Mouse (Mus musculus) kidney, embryonic 16.5 days (tissue): ENCODE data around the gene Pcbp4. TPM values are rescaled to one million over a fixed set of nuclear protein-coding genes. Genes with fewer than 3 reads are reported as not detected.

Experiments used
- polyA plus RNA-seq: library from polyadenylated mRNA; unstranded; fragments of >200 nt; fragmentation: Nextera tagmentation; extraction: Ambion mirVana; gene quantifications from 2 replicates; pipeline ENCODE4 v1.2.1, GENCODE M21; 2015

The Pcbp4 gene
- polyA plus RNA-seq, 1 experiment from 2014 or later, result 119 TPM

Other genes starting within 250 kb of the Pcbp4 start
- 0.07 TPM in 1 of 2 replicates, not detected in the other for gene Tlr9, start 230.7 kb upstream of the Pcbp4 start, polyA plus RNA-seq
- 122 and 128 TPM in 2 replicates for gene Alas1, start 204.6 kb upstream of the Pcbp4 start, polyA plus RNA-seq
- 28.4 and 29.2 TPM in 2 replicates for gene Poc1a, start 172.2 kb upstream of the Pcbp4 start, polyA plus RNA-seq
- gene Dusp7, start 84.7 kb upstream of the Pcbp4 start, polyA plus RNA-seq, result 13.6 and 13.7 TPM in 2 replicates
- gene Rpl29, start 23.8 kb upstream of the Pcbp4 start, polyA plus RNA-seq, result 947 and 1,016 TPM in 2 replicates
- gene Acy1, start 15.0 kb upstream of the Pcbp4 start, polyA plus RNA-seq, result 59.1 and 62.4 TPM in 2 replicates
- gene Abhd14b, start 5.8 kb upstream of the Pcbp4 start, polyA plus RNA-seq, result 45.5 and 48.3 TPM in 2 replicates
- gene Abhd14a, start 5.6 kb upstream of the Pcbp4 start, polyA plus RNA-seq, result 68.8 and 70.3 TPM in 2 replicates
- 0.31 and 0.41 TPM in 2 replicates for gene Gpr62, start 12.6 kb downstream of the Pcbp4 start, polyA plus RNA-seq
- gene Rrp9, start 22.7 kb downstream of the Pcbp4 start, polyA plus RNA-seq, result 56.2 and 59.5 TPM in 2 replicates
- gene Parp3, start 23.7 kb downstream of the Pcbp4 start, polyA plus RNA-seq, result 3.3 and 3.5 TPM in 2 replicates
- gene Iqcf1, start 46.7 kb downstream of the Pcbp4 start, polyA plus RNA-seq, result not detected in 2 replicates
- not detected in 2 replicates for gene Iqcf5, start 61.3 kb downstream of the Pcbp4 start, polyA plus RNA-seq
- not detected in 2 replicates for gene Iqcf3, start 108.3 kb downstream of the Pcbp4 start, polyA plus RNA-seq
- not detected in 2 replicates for gene Iqcf4, start 117.7 kb downstream of the Pcbp4 start, polyA plus RNA-seq
- gene Iqcf6, start 173.3 kb downstream of the Pcbp4 start, polyA plus RNA-seq, result not detected in 2 replicates
- not detected in 2 replicates for gene Grm2, start 202.8 kb downstream of the Pcbp4 start, polyA plus RNA-seq
- gene Tex264, start 232.6 kb downstream of the Pcbp4 start, polyA plus RNA-seq, result 84.1 and 88.0 TPM in 2 replicates